ENCODE assay signal across 13 mouse cellular contexts in genomic region chr7:116713200-116713599, GRCm38 (mm10).
DNase-seq lines count a peak whose midpoint lies in the region.
"Had no signal": no experiment of that assay in that cellular context is flagged by ENCODE, and none has a peak within 500 bp of the region (broad histone marks: within the 10 kb centered on the region; RNA-seq: fewer than 3 reads in every experiment).

No protein-coding gene starts in this region.

- H3K27me3 ChIP-seq in heart, embryonic 10.5 days (ENCODE audit: insufficient read depth, poor library complexity, severe bottlenecking): no peaks in the 10 kb centered on the region
- H3K27me3 ChIP-seq: embryonic facial prominence, embryonic 15.5 days; kidney, embryonic 15.5 days; liver, embryonic 15.5 days had no signal

- no peak overlapping the region for H3K27ac ChIP-seq in heart, embryonic 10.5 days
- H3K27ac ChIP-seq: embryonic facial prominence, embryonic 15.5 days; kidney, embryonic 15.5 days; left cerebral cortex, adult 2 months; liver, embryonic 15.5 days had no signal

- H3K36me3 ChIP-seq in heart, embryonic 10.5 days: no peaks in the 10 kb centered on the region
- H3K36me3 ChIP-seq: embryonic facial prominence, embryonic 15.5 days; kidney, embryonic 15.5 days; liver, embryonic 15.5 days had no signal

- no peak overlapping the region for H3K4me3 ChIP-seq in heart, embryonic 10.5 days
- H3K4me3 ChIP-seq: embryonic facial prominence, embryonic 15.5 days; kidney, embryonic 15.5 days; left cerebral cortex, adult 2 months; liver, embryonic 15.5 days had no signal

- H3K9me3 ChIP-seq in heart, embryonic 10.5 days: no peaks in the 10 kb centered on the region
- H3K9me3 ChIP-seq: embryonic facial prominence, embryonic 15.5 days; kidney, embryonic 15.5 days; liver, embryonic 15.5 days had no signal

- no peaks in the 10 kb centered on the region for H3K4me1 ChIP-seq in heart, embryonic 10.5 days
- H3K4me1 ChIP-seq: embryonic facial prominence, embryonic 15.5 days; kidney, embryonic 15.5 days; liver, embryonic 15.5 days had no signal

- 80% methylated on average over 8 of the region's 8 CpGs for WGBS in heart, embryonic 10.5 days

- DNase-seq in adrenal gland, adult 2 months: peak; percentile 22
- DNase-seq in adrenal gland, adult 18-20 months (ENCODE audit: low spot score in 2 of 2): no peak
- peak; percentile 7 to 10 for DNase-seq in heart, adult 18-20 months
- DNase-seq in heart, embryonic 10.5 days (ENCODE audit: low spot score): no peak
- peak; percentile 12 for DNase-seq in ovary, adult 18-20 months (ENCODE audit: low spot score)
- no peak for DNase-seq in ovary, postnatal 10 days (ENCODE audit: low spot score)
- peak; percentile 34 to 51 for DNase-seq in layer of hippocampus, postnatal 10 days (ENCODE audit: low spot score in 2 of 2)
- no peak for DNase-seq in kidney, adult 18-20 months
- DNase-seq: heart, postnatal 10 days had no signal

Comparison
In these comparisons a context has a peak if more than half of its experiments do, and no peak if none do; other contexts are left out.
1. DNase-seq: peak in adrenal gland, adult 2 months (single experiment), heart, adult 18-20 months (2 of 2), ovary, adult 18-20 months (single experiment) and layer of hippocampus, postnatal 10 days (2 of 2); none in adrenal gland, adult 18-20 months (0 of 2), heart, embryonic 10.5 days (single experiment), ovary, postnatal 10 days (single experiment) and kidney, adult 18-20 months (single experiment).